Mouse (Mus musculus): Measurements from ENCODE around the gene Gm29094.
"Not testable (repeated sequence)": the region's sequence is repeated elsewhere in the genome, so short reads cannot be mapped to it uniquely, and the experiment has no call there.

DNA sequence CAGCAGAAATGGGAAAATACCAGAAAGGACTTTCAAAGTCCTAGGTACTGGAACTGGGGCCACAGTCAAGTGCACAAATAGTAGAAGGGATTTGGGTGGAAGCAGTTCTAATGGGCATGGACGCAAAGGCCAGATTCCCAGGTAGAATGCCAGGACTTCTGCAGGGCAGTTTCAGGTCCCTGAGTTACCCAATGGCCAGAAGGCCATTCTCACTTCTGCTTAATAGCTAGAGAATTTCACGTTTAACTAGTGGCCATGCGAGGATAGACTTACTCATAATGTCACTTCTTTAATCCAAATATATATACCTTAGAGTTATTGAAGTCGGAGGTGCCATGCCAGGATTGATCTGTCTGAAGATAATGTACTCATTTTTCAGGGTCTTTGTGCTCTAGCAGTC lies 38.0 kb downstream of the Gm29094 start:
- not testable (repeated sequence) for TF ChIP-seq CTCF (IDR thresholded peaks at IDR 0.05; ENCODE audit: insufficient read depth, low read length); POLR2A (IDR thresholded peaks at IDR 0.05; ENCODE audit: borderline replicate concordance, extremely low read depth, low read depth, low read length)
